Mouse (Mus musculus) lung, postnatal 4 days (tissue): Measurements from ENCODE around the gene Trex2.
"Not testable (repeated sequence)": the region's sequence is repeated elsewhere in the genome, so short reads cannot be mapped to it uniquely, and the experiment has no call there.

Source experiments
- DNase-seq, 2 experiments: peaks; one replicate each; pipeline ENCODE4 v3.0.0; 2021

Trex2 gene

GRCm38 (mm10) chrX:73412767-73413166, 22.4 kb downstream of the Trex2 start:
- no peak for DNase-seq

- no peak for DNase-seq
These were observed 24.1 kb downstream of the Trex2 start, which contains the start of gene Zfp92 for GRCm38 (mm10) chrX:73410880-73411517. TSS of gene Zfp92 (plus strand) at chrX:73411096.

GRCm38 (mm10) chrX:73401616-73402015, 33.5 kb downstream of the Trex2 start:
- no peak for DNase-seq

GRCm38 (mm10) chrX:73400951-73401350, 34.2 kb downstream of the Trex2 start:
- no peak for DNase-seq

GRCm38 (mm10) chrX:73398636-73399035, 36.5 kb downstream of the Trex2 start, which contains the start of gene Gm18336:
TSS of gene Gm18336 (minus strand) at chrX:73398736.
- DNase-seq, result not testable (repeated sequence)

- DNase-seq, result no peak
These were observed 38.7 kb downstream of the Trex2 start for GRCm38 (mm10) chrX:73396446-73396845.

- DNase-seq, result no peak
These were observed 43.7 kb downstream of the Trex2 start for GRCm38 (mm10) chrX:73391481-73391880.

GRCm38 (mm10) chrX:73384924-73385323, 50.2 kb downstream of the Trex2 start:
- no peak for DNase-seq

GRCm38 (mm10) chrX:73384419-73384818, 50.7 kb downstream of the Trex2 start:
- DNase-seq, result no peak
